Mouse (Mus musculus): ENCODE results near the gene Mynn.

The Mynn gene

GRCm38 (mm10) chr3:30635629-30636028, 33.8 kb downstream of the Mynn start:
- DNase-seq (ENCODE audit: extremely low read depth, insufficient read length, low spot score), result no peak

- DNase-seq (ENCODE audit: extremely low read depth, insufficient read length, low spot score), result no peak
Measured at GRCm38 (mm10) chr3:30644207-30644606, 42.3 kb downstream of the Mynn start, which contains the start of gene Lrriq4. Gene Lrriq4 (plus strand): TSS chr3:30644507.

- no peak for DNase-seq (ENCODE audit: extremely low read depth, insufficient read length, low spot score)
Measured at GRCm38 (mm10) chr3:30646761-30647160, 44.9 kb downstream of the Mynn start.

GRCm38 (mm10) chr3:30647440-30648090, 45.7 kb downstream of the Mynn start, which contains the start of gene Lrrc34:
Gene Lrrc34 (minus strand): TSS chr3:30647869.
- no peak for DNase-seq (ENCODE audit: extremely low read depth, insufficient read length, low spot score)

GRCm38 (mm10) chr3:30648466-30648865, 46.6 kb downstream of the Mynn start:
- no peak for DNase-seq (ENCODE audit: extremely low read depth, insufficient read length, low spot score)

- peak; percentile 5 for DNase-seq (ENCODE audit: extremely low read depth, insufficient read length, low spot score)
Measured at GRCm38 (mm10) chr3:30650062-30650841, 48.4 kb downstream of the Mynn start.

- no peak for DNase-seq (ENCODE audit: extremely low read depth, insufficient read length, low spot score)
Measured at GRCm38 (mm10) chr3:30655937-30656336, 54.1 kb downstream of the Mynn start.

- DNase-seq (ENCODE audit: extremely low read depth, insufficient read length, low spot score), result no peak
Measured at GRCm38 (mm10) chr3:30658486-30658885, 56.6 kb downstream of the Mynn start.
